In the genomic region with DNA sequence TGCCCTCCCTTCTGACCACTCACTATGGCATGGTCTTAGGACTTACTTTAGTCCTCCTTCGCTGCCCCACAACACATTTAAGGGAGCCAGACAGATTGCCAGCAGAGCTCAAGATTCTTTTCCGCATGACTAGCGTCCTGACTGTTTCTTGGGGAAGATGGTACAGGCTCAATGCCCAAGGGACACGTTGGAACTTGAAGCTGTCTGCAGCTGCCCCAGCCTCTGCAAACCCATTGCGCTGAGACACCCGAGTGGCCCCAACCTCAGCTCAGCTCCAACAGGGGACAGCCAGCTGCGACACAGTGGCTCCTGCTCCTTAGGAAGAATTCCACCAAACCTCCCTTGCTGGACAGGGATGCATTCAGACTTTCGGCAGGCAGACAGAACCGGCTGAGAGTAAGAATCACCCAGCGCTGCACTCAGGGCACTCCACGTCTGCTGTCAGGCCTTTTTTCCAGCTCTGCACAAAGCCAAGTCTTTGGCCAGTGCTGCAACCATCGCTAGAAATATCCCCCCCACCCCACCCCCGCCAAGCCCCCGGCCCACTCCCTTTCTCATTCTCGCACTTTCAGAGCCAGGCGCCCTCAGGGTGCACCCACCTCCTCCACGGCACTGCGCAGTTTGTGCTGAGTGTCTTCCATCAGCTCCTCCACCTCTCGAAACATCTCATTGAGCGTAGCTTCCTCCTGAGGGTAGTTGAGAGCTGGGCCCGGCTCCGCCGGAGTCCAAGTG, we compare ENCODE assay signal across 8 mouse cellular contexts. TPM values are rescaled to one million over a fixed set of nuclear protein-coding genes. Genes with fewer than 3 reads are reported as not detected.
DNase-seq lines count a peak whose midpoint lies in the region; ATAC-seq lines count a peak whose summit lies in the region.

No protein-coding gene starts in this region.

- H3K9me3 ChIP-seq in embryonic facial prominence, embryonic 15.5 days (replicated peaks): no peaks in the 10 kb centered on the region
- no peaks in the 10 kb centered on the region for H3K9me3 ChIP-seq in kidney, embryonic 16.5 days (ENCODE audit: low read length)
- H3K9me3 ChIP-seq in midbrain, embryonic 16.5 days (replicated peaks; ENCODE audit: control insufficient read depth, low read length, poor library complexity, severe bottlenecking): no peaks in the 10 kb centered on the region

- peak overlapping the region; percentile 59 for H3K4me2 ChIP-seq in embryonic facial prominence, embryonic 15.5 days (replicated peaks)
- peak overlapping the region; percentile 73 for H3K4me2 ChIP-seq in kidney, embryonic 16.5 days (replicated peaks; ENCODE audit: low read depth, low read length)
- H3K4me2 ChIP-seq in midbrain, embryonic 16.5 days (ENCODE audit: low read length): peak overlapping the region; percentile 54

- 6% methylated on average over 23 of the region's 23 CpGs for WGBS in embryonic facial prominence, embryonic 15.5 days
- WGBS in kidney, embryonic 16.5 days: 11% methylated on average over 22 of the region's 23 CpGs
- 13% methylated on average over 23 of the region's 23 CpGs for WGBS in midbrain, embryonic 16.5 days

- H3K27ac ChIP-seq in embryonic facial prominence, embryonic 15.5 days (replicated peaks): peak overlapping the region; percentile 74
- peak overlapping the region; percentile 52; the same call in 1 of the 2 replicates for H3K27ac ChIP-seq in kidney, embryonic 16.5 days (ENCODE audit: low read length)
- 0 out of 2 replicates have a peak overlapping the region, but pooled peaks have one; percentile 28 for H3K27ac ChIP-seq in midbrain, embryonic 16.5 days (ENCODE audit: low read length)

- peaks cover 57% of the 10 kb centered on the region for H3K4me1 ChIP-seq in embryonic facial prominence, embryonic 15.5 days
- H3K4me1 ChIP-seq in kidney, embryonic 16.5 days (ENCODE audit: insufficient read depth, low read length): peaks cover 14% of the 10 kb centered on the region
- peaks cover 11% of the 10 kb centered on the region for H3K4me1 ChIP-seq in midbrain, embryonic 16.5 days (ENCODE audit: control insufficient read depth, insufficient read depth, low read length)

- H3K4me3 ChIP-seq in embryonic facial prominence, embryonic 15.5 days (replicated peaks): peak overlapping the region; percentile 58
- peak overlapping the region; percentile 56 for H3K4me3 ChIP-seq in kidney, embryonic 16.5 days (ENCODE audit: low read length)
- peak overlapping the region; percentile 39 for H3K4me3 ChIP-seq in midbrain, embryonic 16.5 days (ENCODE audit: low read depth, low read length)

- DNase-seq in right cerebral cortex, adult 18-20 months: peak; percentile 21
- DNase-seq in right cerebral cortex, postnatal 10 days (ENCODE audit: low spot score in 2 of 2): no peak
- DNase-seq in thymus, postnatal 4 days: no peak
- DNase-seq in thymus, postnatal 36 days: no peak
- DNase-seq in left cerebral cortex, adult 8-10 months (ENCODE audit: low spot score in 2 of 2): no peak

- peak overlapping the region; percentile 31 for H3K9ac ChIP-seq in embryonic facial prominence, embryonic 15.5 days
- H3K9ac ChIP-seq in kidney, embryonic 16.5 days (replicated peaks; ENCODE audit: low read length): peak overlapping the region; percentile 68
- H3K9ac ChIP-seq in midbrain, embryonic 16.5 days (ENCODE audit: low read depth, low read length): peak overlapping the region; percentile 55

- no peaks in the 10 kb centered on the region for H3K36me3 ChIP-seq in embryonic facial prominence, embryonic 15.5 days
- no peaks in the 10 kb centered on the region for H3K36me3 ChIP-seq in kidney, embryonic 16.5 days (ENCODE audit: insufficient read depth, low read length)
- no peaks in the 10 kb centered on the region for H3K36me3 ChIP-seq in midbrain, embryonic 16.5 days (ENCODE audit: control insufficient read depth, insufficient read depth, low read length)

- ATAC-seq in embryonic facial prominence, embryonic 15.5 days (ENCODE audit: insufficient number of reproducible peaks, low FRiP score, low TSS enrichment, low read depth): peak; percentile 41; the same call in 1 of the 2 replicates
- peak; percentile 46; the same call in 1 of the 2 replicates for ATAC-seq in kidney, embryonic 16.5 days (ENCODE audit: low FRiP score, low TSS enrichment)
- peak; percentile 41 for ATAC-seq in midbrain, embryonic 16.5 days

- H3K27me3 ChIP-seq in embryonic facial prominence, embryonic 15.5 days: no peaks in the 10 kb centered on the region; the same call in 1 of the 2 replicates
- no peaks in the 10 kb centered on the region for H3K27me3 ChIP-seq in kidney, embryonic 16.5 days (ENCODE audit: insufficient read depth, low read length)
- H3K27me3 ChIP-seq in midbrain, embryonic 16.5 days (ENCODE audit: control insufficient read depth, insufficient read depth, low read depth, low read length): peaks cover 14% of the 10 kb centered on the region

RNA-seq across cellular contexts. Expression of gene Dkk3, which starts 1.1 kb away (rescaled TPM):
- polyA plus RNA-seq in embryonic facial prominence, embryonic 15.5 days (2015; fragmentation: Nextera tagmentation; extraction: Ambion mirVana): 68.4 and 74.6 TPM in 2 replicates
- polyA plus RNA-seq in kidney, embryonic 16.5 days (2015; fragmentation: Nextera tagmentation; extraction: Ambion mirVana): 26.4 and 27.5 TPM in 2 replicates
- 26.9 and 35.1 TPM in 2 replicates for polyA plus RNA-seq in midbrain, embryonic 16.5 days (2015; fragmentation: Nextera tagmentation; extraction: Ambion mirVana)
- total RNA-seq in left cerebral cortex, adult 8-10 months (2022): 100 to 1,000 TPM; 210 to 234 (median 215) TPM
